In the genomic region with DNA sequence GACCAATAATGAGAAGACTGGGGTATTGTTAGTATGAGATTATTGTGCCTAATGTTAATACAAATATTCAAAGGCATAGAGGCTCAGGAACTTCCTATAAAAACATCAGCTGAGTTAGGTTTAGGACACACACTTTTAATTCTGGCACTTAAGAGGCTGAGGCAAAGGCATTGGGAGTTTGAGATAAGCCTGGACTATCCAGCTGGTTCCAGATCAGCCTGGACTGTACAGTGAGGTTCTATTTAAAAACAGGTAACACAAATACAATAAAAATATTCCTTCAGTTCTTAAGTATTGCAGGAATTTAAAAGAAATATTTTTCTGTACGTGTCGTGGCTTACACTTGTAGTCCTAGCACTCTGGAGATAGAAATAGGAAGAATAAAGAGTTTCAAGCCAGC, we compare ENCODE assay signal across 1 mouse cellular context.
TF ChIP-seq lines count a peak whose summit lies in the region.

No protein-coding gene starts in this region.

TF ChIP-seq in MEL, 35 proteins besides CTCF, POLR2A, EP300 and RAD21:
- TF ChIP-seq NELFE (IDR thresholded peaks at IDR 0.05; ENCODE audit: low read depth, low read length) (no peak), ZNF384 (IDR thresholded peaks at IDR 0.05; ENCODE audit: low read depth, low read length) (0 out of 2 replicates have a peak, but pooled peaks have one; percentile 42)
